Mouse (Mus musculus) heart, embryonic 16.5 days (tissue): ENCODE results near the gene Palld. TPM values are rescaled to one million over a fixed set of nuclear protein-coding genes. Genes with fewer than 3 reads are reported as not detected.

ENCODE experiments used
- ATAC-seq: fragments of 200-750 bp; cut with Nextera tagmentation; replicated peaks from 2 replicates; pipeline ENCODE4 v1.8.0; 2017; ENCODE audit warnings: moderate number of reproducible peaks; ENCODE audit not compliant: insufficient read depth, low FRiP score; ENCODE audit errors: extremely low read depth
- H3K27ac ChIP-seq: fragments of 300-500 bp; sonication (generic); 2 replicates; pipeline ENCODE4 v1.5.1; 2014; ENCODE audit warnings: mild to moderate bottlenecking, low read length, control low read depth, moderate library complexity
- H3K27me3 ChIP-seq: fragments of 300-500 bp; sonication (generic); 2 replicates; pipeline ENCODE4 v1.6.1; 2014; ENCODE audit warnings: low read length, mixed read lengths; ENCODE audit not compliant: control insufficient read depth, insufficient read depth
- H3K36me3 ChIP-seq: fragments of 300-500 bp; sonication (generic); 2 replicates; pipeline ENCODE4 v1.6.1; 2014; ENCODE audit not compliant: control insufficient read depth, insufficient read depth
- H3K4me1 ChIP-seq: fragments of 300-500 bp; sonication (generic); 2 replicates; pipeline ENCODE4 v1.6.1; 2014; ENCODE audit warnings: low read length, mixed read lengths; ENCODE audit not compliant: control insufficient read depth, insufficient read depth
- H3K4me2 ChIP-seq: fragments of 300-500 bp; sonication (generic); 2 replicates; pipeline ENCODE4 v1.6.1; 2014; ENCODE audit warnings: low read depth, mild to moderate bottlenecking, control low read depth, low read length
- H3K4me3 ChIP-seq: fragments of 300-500 bp; sonication (generic); 2 replicates; pipeline ENCODE4 v1.5.1; 2014; ENCODE audit warnings: mild to moderate bottlenecking, control low read depth, low read length
- H3K9ac ChIP-seq: fragments of 300-500 bp; sonication (generic); 2 replicates; pipeline ENCODE4 v1.6.1; 2014; ENCODE audit warnings: low read length, control low read depth
- H3K9me3 ChIP-seq: fragments of 300-500 bp; sonication (generic); replicated peaks from 2 replicates; pipeline ENCODE4 v1.6.1; 2016; ENCODE audit warnings: low read length; ENCODE audit not compliant: control insufficient read depth
- WGBS: fragments of 180-500 bp; shearing (Covaris S2); extraction: QIAGEN DNeasy Blood & Tissue Kit; methylation state at CpG from one replicate; pipeline ENCODE4 v1.1.7; 2014; 5-methylcytosine and 5-hydroxymethylcytosine counted together
- polyA plus RNA-seq: library from polyadenylated mRNA; unstranded; fragments of >200 nt; fragmentation: Nextera tagmentation; extraction: Ambion mirVana; gene quantifications from 2 replicates; pipeline ENCODE4 v1.2.1, GENCODE M21; 2015

Gene Palld
- polyA plus RNA-seq, 1 experiment from 2014 or later: 190 TPM

DNA sequence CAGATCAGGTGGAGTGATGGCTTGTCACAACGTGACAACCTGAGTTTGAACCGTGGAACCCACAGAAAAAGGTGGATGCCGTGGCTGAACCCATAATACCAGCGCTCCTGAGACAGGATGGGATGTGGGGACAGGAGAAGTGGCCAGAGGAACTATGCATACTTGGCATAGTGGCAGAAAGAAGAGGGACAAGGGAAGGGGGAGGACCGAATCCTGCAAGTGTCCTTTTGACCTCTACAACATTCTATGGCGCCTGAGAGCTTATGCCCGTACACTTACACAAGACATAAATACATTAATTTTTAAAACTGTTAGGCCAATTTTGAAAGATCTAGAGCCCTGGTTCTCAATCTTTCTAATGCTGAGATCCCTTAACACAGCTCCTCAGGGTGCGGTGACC is 168.3 kb downstream of the Palld start:
- Histone ChIP-seq H3K27ac (peak overlapping the region; percentile 43), H3K4me1 (peaks cover 29% of the 10 kb centered on the region), H3K36me3 (no peaks in the 10 kb centered on the region), H3K4me3 (no peak overlapping the region), H3K27me3 (no peaks in the 10 kb centered on the region), H3K9me3 (no peaks in the 10 kb centered on the region), H3K9ac (no peak overlapping the region), H3K4me2 (no peak overlapping the region)
- ATAC-seq: peak; percentile 74
- 72% methylated on average over 8 of the region's 8 CpGs for WGBS

DNA sequence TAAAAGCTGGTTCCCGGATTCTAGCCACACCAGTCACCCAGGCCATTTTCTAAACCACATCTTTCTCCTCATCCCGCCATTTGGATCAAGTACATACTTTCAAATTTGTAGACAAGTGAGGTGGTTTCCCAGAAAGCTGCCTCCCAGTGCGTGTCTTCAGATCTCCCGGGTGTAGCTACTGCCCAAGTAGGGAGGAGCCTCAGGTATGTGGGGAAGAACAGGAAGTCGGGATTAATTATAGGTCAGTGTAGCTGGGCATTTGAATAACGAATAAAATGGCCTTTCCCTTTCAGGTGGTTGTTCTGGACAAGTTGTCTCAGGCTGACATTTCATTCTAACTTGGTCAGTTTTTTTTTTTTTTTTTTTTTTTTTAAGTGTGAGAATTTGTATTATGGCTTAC is 170.3 kb downstream of the Palld start:
- Histone ChIP-seq H3K27ac (peak overlapping the region; percentile 5; the same call in 1 of the 2 replicates), H3K4me2 (no peak overlapping the region)
- whole genome bisulfite sequencing: 57% methylated on average over 6 of the region's 6 CpGs

GRCm38 (mm10) chr8:61731306-61732088 is 171.0 kb downstream of the Palld start:
- H3K9ac ChIP-seq: no peak overlapping the region
- no peak overlapping the region for H3K4me3 ChIP-seq
- H3K4me1 ChIP-seq: peaks cover 41% of the 10 kb centered on the region
- H3K36me3 ChIP-seq: no peaks in the 10 kb centered on the region
- H3K4me2 ChIP-seq: no peak overlapping the region
- 41% methylated on average over 5 of the region's 5 CpGs for WGBS
- H3K27ac ChIP-seq: 0 out of 2 replicates have a peak overlapping the region, but pooled peaks have one; percentile 42
- no peaks in the 10 kb centered on the region for H3K27me3 ChIP-seq
- H3K9me3 ChIP-seq: no peaks in the 10 kb centered on the region
- ATAC-seq: no peak

More for the DNA sequence above, 170.3 kb downstream of the Palld start:
- Histone ChIP-seq H3K4me3 (no peak overlapping the region), H3K9ac (no peak overlapping the region), H3K4me1 (peaks cover 34% of the 10 kb centered on the region), H3K9me3 (no peaks in the 10 kb centered on the region), H3K36me3 (no peaks in the 10 kb centered on the region), H3K27me3 (no peaks in the 10 kb centered on the region)
- no peak for ATAC-seq

- WGBS: 69% methylated on average over 6 of the region's 6 CpGs
- H3K36me3 ChIP-seq: no peaks in the 10 kb centered on the region
- no peak overlapping the region for H3K9ac ChIP-seq
- no peak for ATAC-seq
- H3K27ac ChIP-seq: peak overlapping the region; percentile 20; the same call in 1 of the 2 replicates
- H3K4me1 ChIP-seq: peaks cover 48% of the 10 kb centered on the region
- no peak overlapping the region for H3K4me2 ChIP-seq
- H3K27me3 ChIP-seq: no peaks in the 10 kb centered on the region
- H3K4me3 ChIP-seq: no peak overlapping the region
- H3K9me3 ChIP-seq: no peaks in the 10 kb centered on the region
Observed at GRCm38 (mm10) chr8:61730669-61731068, 171.8 kb downstream of the Palld start.

DNA sequence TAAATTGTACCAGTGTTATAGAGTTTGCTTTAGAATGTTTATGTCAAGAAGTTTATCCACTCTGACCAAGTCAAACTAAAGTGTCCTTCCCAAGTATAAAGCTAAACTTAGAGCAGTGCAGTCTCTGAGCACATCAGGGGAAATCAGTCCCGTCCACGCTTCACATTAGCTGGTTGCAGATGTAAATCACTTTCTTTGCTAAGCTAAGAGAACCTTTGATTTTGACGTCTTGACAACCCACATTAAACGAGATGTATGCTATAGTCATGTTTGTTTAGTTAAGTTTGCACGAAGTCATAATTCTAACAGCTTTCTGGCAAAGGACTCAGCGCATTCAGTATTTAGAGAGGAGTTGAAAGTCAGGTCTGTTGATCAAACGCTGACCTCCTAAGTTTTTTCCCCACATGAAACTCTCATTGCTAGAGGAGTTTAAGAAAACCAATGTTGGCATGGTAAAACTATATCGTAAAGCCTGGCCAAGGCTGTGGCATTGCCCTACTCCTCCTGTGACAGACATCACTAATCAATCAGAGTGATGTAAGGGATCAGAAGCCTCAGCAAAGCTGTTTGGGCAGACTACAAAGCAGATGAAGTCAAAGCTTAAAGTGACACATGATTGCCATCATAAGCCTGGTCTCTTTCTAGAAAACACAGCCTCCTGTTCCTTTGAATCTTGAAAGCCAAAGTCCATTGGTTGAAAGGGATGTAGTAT is 177.0 kb downstream of the Palld start:
- WGBS: 75% methylated on average over 8 of the region's 8 CpGs
- Histone ChIP-seq H3K9me3 (no peaks in the 10 kb centered on the region), H3K27me3 (no peaks in the 10 kb centered on the region), H3K36me3 (peaks cover 2% of the 10 kb centered on the region; the same call in 1 of the 2 replicates), H3K27ac (no peak overlapping the region), H3K9ac (no peak overlapping the region), H3K4me3 (no peak overlapping the region), H3K4me2 (no peak overlapping the region), H3K4me1 (peaks cover 23% of the 10 kb centered on the region)
- ATAC-seq: no peak

GRCm38 (mm10) chr8:61722226-61722625 is 180.3 kb downstream of the Palld start:
- 83% methylated on average over 9 of the region's 9 CpGs for WGBS
- ATAC-seq: no peak
- no peak overlapping the region for H3K27ac ChIP-seq

DNA sequence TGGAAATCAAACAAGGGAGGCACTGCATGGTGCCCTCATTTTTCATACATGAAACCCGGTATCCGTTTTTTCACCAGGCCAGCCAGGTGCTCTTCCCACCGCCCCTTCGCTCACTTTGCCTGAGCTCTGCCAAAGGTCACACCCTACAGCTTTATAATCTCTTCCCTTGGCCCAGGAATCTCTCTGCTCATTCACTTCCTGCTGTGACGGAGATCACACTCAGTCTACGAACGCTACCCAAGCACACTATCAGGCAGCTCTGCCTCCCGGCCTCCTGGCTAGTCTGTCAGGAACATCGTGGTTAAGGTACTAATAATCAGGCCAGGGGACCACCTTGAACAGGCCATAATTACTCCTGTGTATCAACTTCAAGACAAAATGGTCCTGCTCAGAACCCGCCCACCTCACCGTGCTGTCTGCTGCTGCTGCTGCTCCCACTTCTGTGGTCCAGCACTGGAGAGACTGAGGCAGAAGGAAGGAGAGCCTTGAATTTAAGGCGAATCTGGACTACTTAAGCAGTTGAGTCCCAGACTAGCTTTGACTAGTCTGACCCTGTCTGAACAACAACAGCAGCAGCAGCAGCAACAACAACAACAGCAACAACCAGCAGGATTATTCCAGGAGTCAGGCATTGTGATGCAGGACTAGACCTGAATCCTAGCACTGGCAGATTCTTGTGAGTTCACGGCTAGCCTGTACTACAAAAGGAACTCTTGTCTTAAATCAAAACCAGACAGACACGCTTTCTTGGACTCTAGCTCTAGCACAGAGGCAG is 187.0 kb downstream of the Palld start:
- H3K4me1 ChIP-seq: peaks cover 33% of the 10 kb centered on the region
- no peak for ATAC-seq
- WGBS: 38% methylated on average over 14 of the region's 14 CpGs
- no peaks in the 10 kb centered on the region for H3K27me3 ChIP-seq
- no peak overlapping the region for H3K4me2 ChIP-seq
- no peak overlapping the region for H3K4me3 ChIP-seq
- no peak overlapping the region for H3K9ac ChIP-seq
- H3K36me3 ChIP-seq: peaks cover 11% of the 10 kb centered on the region; the same call in 1 of the 2 replicates
- peak overlapping the region; percentile 4 for H3K27ac ChIP-seq
- H3K9me3 ChIP-seq: no peaks in the 10 kb centered on the region

More at GRCm38 (mm10) chr8:61722226-61722625, 180.3 kb downstream of the Palld start:
- H3K9me3 ChIP-seq: no peaks in the 10 kb centered on the region
- no peak overlapping the region for H3K4me2 ChIP-seq
- no peak overlapping the region for H3K4me3 ChIP-seq
- H3K4me1 ChIP-seq: peaks cover 15% of the 10 kb centered on the region
- no peak overlapping the region for H3K9ac ChIP-seq
- no peaks in the 10 kb centered on the region for H3K27me3 ChIP-seq
- H3K36me3 ChIP-seq: peaks cover 12% of the 10 kb centered on the region; the same call in 1 of the 2 replicates

- Histone ChIP-seq H3K4me2 (no peak overlapping the region), H3K4me3 (no peak overlapping the region), H3K9ac (no peak overlapping the region), H3K9me3 (no peaks in the 10 kb centered on the region), H3K27me3 (no peaks in the 10 kb centered on the region), H3K4me1 (peaks cover 33% of the 10 kb centered on the region), H3K36me3 (peaks cover 17% of the 10 kb centered on the region), H3K27ac (peak overlapping the region; percentile 34)
- ATAC-seq: peak; percentile 45; the same call in 1 of the 2 replicates
- 13% methylated on average over 6 of the region's 6 CpGs for WGBS
Observed at GRCm38 (mm10) chr8:61714293-61714831, 188.1 kb downstream of the Palld start.
